Mouse (Mus musculus) lung, postnatal 0 days (tissue): ENCODE data around the gene Ptprcap. TPM values are rescaled to one million over a fixed set of nuclear protein-coding genes. Genes with fewer than 3 reads are reported as not detected.

Source experiments
- ATAC-seq: fragments of 200-750 bp; cut with Nextera tagmentation; 2 replicates; pipeline ENCODE4 v1.8.0; 2017; ENCODE audit warnings: moderate library complexity
- DNase-seq: peaks from one replicate; pipeline ENCODE4 v3.0.0-alpha.2; 2016; ENCODE audit warnings: low spot score
- H3K27ac ChIP-seq: fragments of 300-500 bp; sonication (generic); 2 replicates; pipeline ENCODE4 v1.5.1; 2014; ENCODE audit warnings: antibody characterized with exemption, mild to moderate bottlenecking, low read length, mixed read lengths
- H3K27me3 ChIP-seq: fragments of 300-500 bp; sonication (generic); replicated peaks from 2 replicates; pipeline ENCODE4 v1.6.1; 2014; ENCODE audit warnings: low read length, mixed read lengths; ENCODE audit not compliant: insufficient read depth
- H3K36me3 ChIP-seq: fragments of 300-500 bp; sonication (generic); 2 replicates; pipeline ENCODE4 v1.6.1; 2014; ENCODE audit warnings: low read length, mixed read lengths; ENCODE audit not compliant: insufficient read depth
- H3K4me1 ChIP-seq: fragments of 300-500 bp; sonication (generic); 2 replicates; pipeline ENCODE4 v1.6.1; 2014; ENCODE audit warnings: antibody characterized with exemption, low read depth, low read length, mixed read lengths; ENCODE audit not compliant: insufficient read depth
- H3K4me2 ChIP-seq: fragments of 300-500 bp; sonication (generic); replicated peaks from 2 replicates; pipeline ENCODE4 v1.6.1; 2014; ENCODE audit warnings: low read depth, mild to moderate bottlenecking, low read length, moderate library complexity, mixed read lengths
- H3K4me3 ChIP-seq: fragments of 300-500 bp; sonication (generic); 2 replicates; pipeline ENCODE4 v1.5.1; 2014; ENCODE audit warnings: low read depth, low read length
- H3K9ac ChIP-seq: fragments of 300-500 bp; sonication (generic); replicated peaks from 2 replicates; pipeline ENCODE4 v1.6.1; 2014; ENCODE audit warnings: low read depth, mild to moderate bottlenecking
- H3K9me3 ChIP-seq: fragments of 300-500 bp; sonication (generic); 2 replicates; pipeline ENCODE4 v1.6.1; 2016; ENCODE audit warnings: low read length, mixed read lengths
- CTCF ChIP-seq: IDR thresholded peaks from 2 replicates; pipeline ENCODE4 v1.5.1; 2016; ENCODE audit warnings: antibody characterized with exemption, mild to moderate bottlenecking
- EP300 ChIP-seq: IDR thresholded peaks from 2 replicates; pipeline ENCODE4 v1.6.1; 2016; ENCODE audit warnings: antibody characterized with exemption, mild to moderate bottlenecking, control low read depth
- WGBS: fragments of 180-500 bp; shearing (Covaris S2); extraction: QIAGEN DNeasy Blood & Tissue Kit; methylation state at CpG from one replicate; pipeline ENCODE4 v1.1.7; 2014; 5-methylcytosine and 5-hydroxymethylcytosine counted together
- polyA plus RNA-seq: library from polyadenylated mRNA; unstranded; fragments of >200 nt; fragmentation: Nextera tagmentation; extraction: Ambion mirVana; gene quantifications from 2 replicates; pipeline ENCODE4 v1.2.1, GENCODE M21; 2015

Ptprcap gene
- polyA plus RNA-seq, 1 experiment from 2014 or later: 3.7 TPM

GRCm38 (mm10) chr19:4184976-4185975 is 31.9 kb downstream of the Ptprcap start:
- no peaks in the 10 kb centered on the region for H3K27me3 ChIP-seq
- no peak for TF ChIP-seq CTCF
- TF ChIP-seq EP300: no peak
- H3K4me3 ChIP-seq: no peak overlapping the region
- H3K9ac ChIP-seq: no peak overlapping the region
- H3K4me2 ChIP-seq: no peak overlapping the region
- H3K9me3 ChIP-seq: no peaks in the 10 kb centered on the region
- DNase-seq (no peak), ATAC-seq (peak; percentile 46; the same call in 1 of the 2 replicates)
- peak overlapping the region; percentile 14; the same call in 1 of the 2 replicates for H3K27ac ChIP-seq
- H3K4me1 ChIP-seq: no peaks in the 10 kb centered on the region
- H3K36me3 ChIP-seq: no peaks in the 10 kb centered on the region
- 40% methylated on average over 15 of the region's 15 CpGs for WGBS

DNA sequence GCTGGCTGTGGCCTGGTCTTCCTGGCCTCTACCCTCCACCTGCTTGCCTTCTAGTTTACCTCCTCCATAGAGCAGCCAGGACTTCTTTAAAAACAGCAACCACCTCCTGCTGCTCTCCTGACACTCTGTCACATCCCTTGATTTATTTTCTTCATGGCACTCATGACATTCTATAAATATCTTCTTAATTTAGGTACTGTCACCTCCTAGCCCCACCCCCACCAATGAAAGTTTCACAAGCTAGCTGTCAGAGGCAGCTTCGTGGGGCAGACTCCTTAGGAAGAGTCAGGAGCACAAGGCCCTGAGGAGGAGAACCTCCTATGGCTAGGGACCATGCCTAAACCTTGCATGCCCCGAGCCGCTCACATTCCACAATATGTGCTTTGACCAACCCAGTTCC is 33.9 kb downstream of the Ptprcap start:
- Histone ChIP-seq H3K4me2 (no peak overlapping the region), H3K27ac (no peak overlapping the region), H3K9ac (no peak overlapping the region), H3K27me3 (no peaks in the 10 kb centered on the region), H3K4me1 (peaks cover 5% of the 10 kb centered on the region; the same call in 1 of the 2 replicates), H3K36me3 (no peaks in the 10 kb centered on the region), H3K9me3 (no peaks in the 10 kb centered on the region), H3K4me3 (no peak overlapping the region)
- no peak for DNase-seq
- 64% methylated on average over 3 of the region's 3 CpGs for WGBS
- TF ChIP-seq EP300 (no peak), CTCF (no peak)
- ATAC-seq: no peak

DNA sequence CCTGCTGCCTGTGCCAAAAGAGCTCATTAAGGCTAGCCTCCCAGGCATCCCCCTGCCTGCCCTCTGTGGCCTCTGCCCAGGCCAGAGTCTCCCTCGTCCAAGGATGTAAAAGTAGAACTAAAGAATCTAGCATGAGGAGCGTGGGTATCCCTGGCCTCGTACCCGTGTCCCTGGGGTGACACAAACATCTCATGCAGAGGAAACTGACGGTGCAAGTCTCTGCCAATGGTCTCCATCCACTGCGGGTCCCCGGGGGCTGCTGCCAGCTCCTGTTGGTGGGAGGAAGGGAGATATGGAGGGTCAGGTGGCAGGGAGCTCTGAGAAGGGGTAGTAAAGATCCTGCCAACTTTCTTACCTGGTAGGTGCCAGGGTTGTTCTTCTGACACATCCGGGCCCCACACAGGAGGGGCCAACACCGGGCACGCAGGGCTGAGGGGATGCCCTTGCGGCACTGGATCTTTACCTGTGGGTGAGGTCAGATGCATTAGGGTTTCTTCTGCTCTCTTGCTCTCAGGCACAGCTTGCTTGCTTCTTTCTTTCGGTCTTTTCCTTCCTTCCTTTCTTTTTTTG is 35.7 kb downstream of the Ptprcap start:
- no peak for TF ChIP-seq CTCF
- no peak for TF ChIP-seq EP300
- H3K4me1 ChIP-seq: peaks cover 8% of the 10 kb centered on the region; the same call in 1 of the 2 replicates
- H3K4me3 ChIP-seq: no peak overlapping the region
- no peaks in the 10 kb centered on the region for H3K9me3 ChIP-seq
- H3K27me3 ChIP-seq: no peaks in the 10 kb centered on the region
- H3K9ac ChIP-seq: no peak overlapping the region
- no peak for ATAC-seq
- 0 out of 2 replicates have a peak, but pooled peaks cover 3% of the 10 kb centered on the region for H3K36me3 ChIP-seq
- H3K4me2 ChIP-seq: no peak overlapping the region
- H3K27ac ChIP-seq: no peak overlapping the region
- 88% methylated on average over 10 of the region's 12 CpGs for WGBS
- no peak for DNase-seq

GRCm38 (mm10) chr19:4190831-4191334 is 37.5 kb downstream of the Ptprcap start, which contains the start of gene Tbc1d10c:
Tbc1d10c (minus strand) TSS chr19:4191284.
- H3K4me1 ChIP-seq: peaks cover 8% of the 10 kb centered on the region; the same call in 1 of the 2 replicates

GRCm38 (mm10) chr19:4191528-4192250 is 38.3 kb downstream of the Ptprcap start, which contains the start of gene Ppp1ca:
Ppp1ca (plus strand) TSS chr19:4192065.
- ATAC-seq (peak; percentile 96), DNase-seq (peak; percentile 99)
- Histone ChIP-seq H3K9ac (peak within 1 kb of the TSS; percentile 95), H3K27ac (peak within 1 kb of the TSS; percentile 95), H3K4me3 (peak within 1 kb of the TSS; percentile 82), H3K4me2 (peak within 1 kb of the TSS; percentile 87), H3K27me3 (no peaks in the 10 kb centered on the region), H3K36me3 (peaks cover 24% of the 10 kb centered on the region; the same call in 1 of the 2 replicates), H3K9me3 (no peaks in the 10 kb centered on the region), H3K4me1 (peaks cover 8% of the 10 kb centered on the region; the same call in 1 of the 2 replicates)
- 2% methylated on average over 40 of the region's 47 CpGs for WGBS
- no peak for TF ChIP-seq EP300
- peak; percentile 80 for TF ChIP-seq CTCF

More at GRCm38 (mm10) chr19:4190831-4191334, 37.5 kb downstream of the Ptprcap start, which contains the start of gene Tbc1d10c:
- Histone ChIP-seq H3K9ac (peak within 1 kb of the TSS; percentile 95), H3K27me3 (no peaks in the 10 kb centered on the region), H3K4me2 (peak within 1 kb of the TSS; percentile 87), H3K9me3 (no peaks in the 10 kb centered on the region), H3K36me3 (peaks cover 20% of the 10 kb centered on the region; the same call in 1 of the 2 replicates), H3K4me3 (peak within 1 kb of the TSS; percentile 82), H3K27ac (peak within 1 kb of the TSS; percentile 95)
- ATAC-seq (no peak), DNase-seq (peak; percentile 58)
- 32% methylated on average over 4 of the region's 4 CpGs for WGBS
- TF ChIP-seq EP300: no peak
- no peak for TF ChIP-seq CTCF
